Mouse (Mus musculus): Measurements from ENCODE around the gene Spg7.

Spg7 gene

DNA sequence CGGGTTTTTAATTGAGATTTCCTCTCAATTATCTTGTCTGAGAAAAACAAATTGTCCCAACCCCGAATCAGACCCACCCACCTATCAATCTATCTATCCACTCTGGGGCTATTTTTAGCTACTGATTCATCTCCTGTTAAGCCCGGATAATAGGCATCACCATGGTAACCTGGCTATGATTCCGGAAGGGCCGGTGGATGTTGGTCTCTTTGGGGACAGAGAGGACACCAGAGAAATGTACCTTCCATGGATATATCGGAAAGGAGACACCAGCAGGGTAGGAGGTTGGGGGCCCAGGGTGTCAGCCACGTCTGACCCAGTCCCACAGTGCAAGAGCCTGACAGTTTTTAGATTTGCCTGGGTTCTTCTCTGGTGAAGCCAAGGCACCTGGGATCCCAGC, 72.7 kb downstream of the Spg7 start:
- no peak for DNase-seq (ENCODE audit: low spot score)

DNA sequence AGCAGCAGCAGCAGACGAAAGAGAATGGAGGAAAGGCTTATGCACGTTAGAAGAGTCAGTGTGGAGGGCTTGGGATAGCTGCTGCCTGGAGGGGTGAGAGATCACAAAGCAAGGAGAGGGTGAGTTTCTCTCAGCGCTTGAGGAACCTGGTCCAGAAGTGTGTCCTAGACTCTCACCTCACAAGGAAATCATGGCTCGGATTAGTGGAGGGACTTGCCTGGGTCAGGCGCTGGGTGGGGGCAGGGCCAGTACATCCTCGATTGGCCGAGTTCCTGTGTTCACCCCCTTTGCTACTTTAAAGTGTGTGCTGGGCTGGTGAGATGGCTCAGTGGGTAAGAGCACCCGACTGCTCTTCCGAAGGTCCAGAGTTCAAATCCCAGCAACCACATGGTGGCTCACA, 73.1 kb downstream of the Spg7 start:
- DNase-seq (ENCODE audit: low spot score), result no peak

DNA sequence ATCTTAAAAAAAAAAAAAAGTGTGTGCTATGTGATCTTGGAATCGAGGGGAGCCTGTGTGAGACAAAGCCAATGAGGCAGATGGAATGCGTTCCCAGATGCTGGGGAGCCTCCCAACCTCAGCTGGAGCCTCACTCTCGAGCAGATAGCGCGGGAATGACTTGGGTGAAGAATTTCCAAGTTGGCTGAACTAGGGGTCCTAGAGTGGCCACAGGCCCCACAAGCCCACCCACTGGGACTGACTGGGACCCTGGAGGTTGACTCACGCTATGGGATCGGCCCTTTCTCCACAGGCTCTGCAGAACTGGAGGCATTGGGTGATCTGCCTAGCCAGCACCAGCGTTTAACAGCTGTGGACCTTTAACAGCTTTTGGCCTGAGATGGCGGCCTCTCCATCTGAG, 73.5 kb downstream of the Spg7 start:
- no peak for DNase-seq (ENCODE audit: low spot score)

DNA sequence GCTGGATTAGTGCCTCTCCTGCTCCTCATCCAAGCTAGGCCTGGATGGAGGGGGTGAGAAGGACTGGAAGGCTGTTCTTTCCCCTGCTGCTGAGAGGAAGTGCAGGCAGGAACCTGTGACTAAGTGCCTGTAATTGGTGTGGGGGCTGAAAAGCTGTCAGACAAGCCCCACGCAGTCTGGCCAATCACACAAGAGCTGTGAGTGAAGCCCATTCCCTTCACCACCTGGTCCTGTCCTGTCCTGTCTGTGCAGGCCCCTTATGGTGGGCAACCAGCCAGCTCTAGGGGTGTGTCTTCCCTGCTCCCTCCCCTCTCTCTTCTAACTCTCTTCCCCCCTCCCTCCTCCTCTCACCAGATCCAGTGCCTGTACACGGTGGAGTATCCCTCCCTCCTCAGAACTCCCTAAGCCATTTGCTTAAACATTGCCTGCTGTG, 74.9 kb downstream of the Spg7 start:
- no peak for DNase-seq (ENCODE audit: low spot score)

DNA sequence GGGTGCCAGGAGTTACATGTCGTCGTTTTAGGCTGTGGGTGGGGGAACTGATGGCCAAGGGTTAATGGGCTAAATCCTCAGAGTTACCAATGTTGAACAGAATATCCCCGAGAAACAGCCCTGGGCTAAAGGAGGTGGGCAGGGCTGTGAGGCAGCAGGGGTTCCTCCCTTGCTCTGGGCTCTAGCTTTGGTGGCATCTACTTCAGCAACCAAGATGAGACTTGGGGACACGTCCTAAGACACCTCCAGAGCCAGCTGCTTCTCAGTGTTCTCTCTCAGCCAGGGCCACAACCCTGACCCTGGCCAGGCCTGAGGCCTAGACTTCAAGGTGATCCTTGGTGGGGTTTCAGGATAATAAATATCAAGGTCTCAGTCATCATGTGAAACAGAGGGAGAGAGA, 76.0 kb downstream of the Spg7 start:
- no peak for DNase-seq (ENCODE audit: low spot score)

DNA sequence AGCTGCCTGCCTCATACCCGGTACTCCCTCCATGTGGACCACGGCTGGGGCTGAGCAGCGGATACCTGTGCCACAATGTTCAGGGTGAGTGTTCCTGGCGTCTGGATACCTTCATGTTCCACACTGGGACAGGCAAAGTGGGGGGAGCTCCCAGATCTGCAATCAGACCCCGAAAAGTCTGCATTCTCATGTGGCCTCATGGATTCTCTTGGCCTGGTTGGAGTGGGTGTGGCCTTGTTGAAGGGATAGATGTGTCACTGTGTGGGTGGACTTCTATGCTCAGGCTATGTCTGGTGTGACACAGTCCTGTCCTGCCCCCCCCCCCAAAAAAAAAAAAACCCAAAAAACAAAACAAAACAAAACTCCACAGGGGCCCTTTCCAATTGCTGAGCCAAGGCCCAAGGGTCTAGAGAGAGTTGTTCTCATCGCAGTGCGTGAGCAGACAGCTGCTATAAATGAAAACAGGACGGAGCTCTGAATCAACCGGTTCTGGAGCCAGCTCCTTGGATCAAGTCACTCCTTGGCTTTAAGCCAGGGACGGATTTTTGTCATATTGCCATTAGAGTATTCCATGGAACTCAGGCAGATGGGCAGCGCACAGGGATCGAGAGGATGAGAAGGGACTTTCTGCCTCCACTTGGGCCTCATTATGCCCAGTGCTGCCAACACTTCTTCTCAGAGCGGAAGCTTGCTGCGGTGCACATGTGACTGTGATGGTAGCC, 79.2 kb downstream of the Spg7 start:
- DNase-seq (ENCODE audit: low spot score), result no peak

DNA sequence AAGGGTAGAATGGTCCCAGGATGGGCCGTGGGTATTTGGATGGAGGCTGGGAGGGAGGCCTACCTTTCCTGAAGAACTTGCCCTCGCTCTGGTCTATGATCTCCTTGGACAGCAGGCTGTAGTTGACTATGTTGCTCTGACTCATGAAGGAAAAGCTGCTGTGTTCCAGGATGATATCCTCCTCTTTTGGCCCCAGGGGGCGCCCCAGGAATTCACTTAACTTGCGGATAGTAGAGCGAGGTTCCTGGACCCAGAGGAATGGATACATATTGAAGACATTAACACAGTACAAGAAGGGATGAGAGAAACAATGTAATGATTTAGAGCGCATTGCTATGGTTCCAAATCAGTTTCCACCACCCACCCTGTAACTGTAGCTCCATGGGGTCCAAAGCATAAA, 82.5 kb downstream of the Spg7 start:
- DNase-seq (ENCODE audit: low spot score), result no peak

DNA sequence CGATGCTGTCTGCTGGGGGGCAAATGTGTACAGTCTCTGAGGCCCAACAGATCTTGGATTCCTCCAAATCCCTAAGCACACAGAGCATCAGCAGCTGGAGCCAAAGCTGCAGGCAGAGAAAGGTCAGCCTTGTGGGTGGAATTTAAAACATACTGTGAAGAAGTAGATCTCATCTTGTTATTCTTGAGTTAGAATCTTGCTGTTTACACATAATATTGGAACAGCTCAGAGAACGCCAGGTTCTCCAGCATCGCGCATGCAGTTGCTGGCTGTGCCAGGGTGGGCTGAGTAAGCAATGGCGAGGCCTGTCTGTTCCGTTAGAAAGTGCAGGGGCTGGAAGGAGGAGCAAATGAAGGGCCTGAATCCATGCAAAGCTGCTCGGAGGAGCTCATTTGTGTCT, 83.6 kb downstream of the Spg7 start:
- no peak for DNase-seq (ENCODE audit: low spot score)

All from urinary bladder, postnatal 10 days (tissue).